Mouse (Mus musculus) kidney, adult 2 months (tissue): ENCODE results near the gene Cpt1a. TPM values are rescaled to one million over a fixed set of nuclear protein-coding genes. Genes with fewer than 3 reads are reported as not detected.

Experiments
- DNase-seq: peaks from one replicate; pipeline ENCODE4 v3.0.0; 2021
- H3K27ac ChIP-seq: fragments of 200-500 bp; 2 replicates; pipeline ENCODE4 v1.5.1; 2012; ENCODE audit warnings: low read depth, low read length, control low read depth, inconsistent platforms; ENCODE audit not compliant: insufficient read depth
- H3K27me3 ChIP-seq: fragments of 200-500 bp; replicated peaks from 2 replicates; pipeline ENCODE4 v1.6.1; 2012; ENCODE audit warnings: mild to moderate bottlenecking, moderate library complexity, low read length, inconsistent platforms; ENCODE audit not compliant: control insufficient read depth, insufficient read depth
- H3K36me3 ChIP-seq: fragments of 200-500 bp; 2 replicates; pipeline ENCODE4 v1.6.1; 2012; ENCODE audit warnings: mild to moderate bottlenecking, moderate library complexity, low read length, inconsistent platforms; ENCODE audit not compliant: control insufficient read depth, insufficient read depth
- H3K4me1 ChIP-seq: fragments of 200-500 bp; 2 replicates; pipeline ENCODE4 v1.6.1; 2011; ENCODE audit warnings: low read length; ENCODE audit not compliant: control insufficient read depth, insufficient read depth
- H3K4me3 ChIP-seq: fragments of 200-500 bp; 2 replicates; pipeline ENCODE4 v1.5.1; 2011; ENCODE audit warnings: mild to moderate bottlenecking, low read depth, low read length, control low read depth; ENCODE audit not compliant: insufficient read depth
- CTCF ChIP-seq: fragments of 200-500 bp; conservative IDR thresholded peaks from 2 replicates; pipeline ENCODE4 v1.5.1; 2011; ENCODE audit warnings: low read depth, mild to moderate bottlenecking, control low read depth, low read length, moderate library complexity, mixed read lengths; ENCODE audit not compliant: insufficient read depth, insufficient read length
- POLR2A ChIP-seq: fragments of 200-500 bp; IDR thresholded peaks from one replicate; pipeline ENCODE4 v1.6.1; 2011; ENCODE audit warnings: low read depth, low read length, control low read depth
- WGBS: fragments of 180-500 bp; shearing (Covaris S2); methylation state at CpG from one replicate; pipeline ENCODE4 v1.1.7; 2018; 5-methylcytosine and 5-hydroxymethylcytosine counted together
- polyA plus RNA-seq: library from polyadenylated mRNA; depleted of rRNA; stranded (reverse); fragments of >200 nt; gene quantifications from 2 replicates; pipeline ENCODE4 v1.2.3, GENCODE M21; 2012

Cpt1a gene
- polyA plus RNA-seq, 1 experiment = 232 TPM

GRCm38 (mm10) chr19:3320801-3321200, 1.3 kb upstream of the Cpt1a start:
- Histone ChIP-seq H3K36me3 (no peaks in the 10 kb centered on the region), H3K27ac (no peak overlapping the region), H3K4me1 (no peaks in the 10 kb centered on the region; the same call in 1 of the 2 replicates), H3K4me3 (no peak overlapping the region), H3K27me3 (no peaks in the 10 kb centered on the region)
- 71% methylated on average over 3 of the region's 3 CpGs for WGBS
- DNase-seq = no peak
- peak; percentile 62 for TF ChIP-seq CTCF
- no peak for TF ChIP-seq POLR2A

GRCm38 (mm10) chr19:3321617-3322016, 517 bp upstream of the Cpt1a start:
- peak overlapping the region; percentile 84 for H3K27ac ChIP-seq
- H3K27me3 ChIP-seq = no peaks in the 10 kb centered on the region
- peak; percentile 94 for DNase-seq
- peak overlapping the region; percentile 97 for H3K4me3 ChIP-seq
- no peaks in the 10 kb centered on the region; the same call in 1 of the 2 replicates for H3K4me1 ChIP-seq
- no peaks in the 10 kb centered on the region for H3K36me3 ChIP-seq
- TF ChIP-seq POLR2A (no peak), CTCF (no peak; the same call in 1 of the 2 replicates)
- 5% methylated on average over 11 of the region's 11 CpGs for WGBS

GRCm38 (mm10) chr19:3323201-3323621, 1.1 kb downstream of the Cpt1a start:
- 2% methylated on average over 47 of the region's 47 CpGs for WGBS
- peaks cover 8% of the 10 kb centered on the region for H3K4me1 ChIP-seq
- H3K4me3 ChIP-seq = peak overlapping the region; percentile 97
- peak overlapping the region; percentile 100 for H3K27ac ChIP-seq
- peak; percentile 94 for DNase-seq
- TF ChIP-seq CTCF (no peak), POLR2A (peak; percentile 43)
- no peaks in the 10 kb centered on the region for H3K36me3 ChIP-seq
- no peaks in the 10 kb centered on the region for H3K27me3 ChIP-seq

GRCm38 (mm10) chr19:3323753-3324270, 1.7 kb downstream of the Cpt1a start:
- under 1% methylated on average over 34 of the region's 34 CpGs for WGBS
- DNase-seq = peak; percentile 94
- Histone ChIP-seq H3K4me3 (peak overlapping the region; percentile 97), H3K36me3 (no peaks in the 10 kb centered on the region), H3K27me3 (no peaks in the 10 kb centered on the region), H3K4me1 (peaks cover 12% of the 10 kb centered on the region), H3K27ac (peak overlapping the region; percentile 100)
- no peak for TF ChIP-seq POLR2A
- no peak for TF ChIP-seq CTCF

- Histone ChIP-seq H3K4me1 (peaks cover 13% of the 10 kb centered on the region), H3K36me3 (no peaks in the 10 kb centered on the region), H3K27me3 (no peaks in the 10 kb centered on the region), H3K27ac (peak overlapping the region; percentile 100), H3K4me3 (peak overlapping the region; percentile 97)
- no peak for DNase-seq
- TF ChIP-seq POLR2A = no peak
- TF ChIP-seq CTCF = no peak
- under 1% methylated on average over 17 of the region's 17 CpGs for WGBS
Measured at GRCm38 (mm10) chr19:3324271-3324811, 2.2 kb downstream of the Cpt1a start.

- Histone ChIP-seq H3K27ac (peak overlapping the region; percentile 100), H3K27me3 (no peaks in the 10 kb centered on the region), H3K36me3 (no peaks in the 10 kb centered on the region), H3K4me1 (peaks cover 21% of the 10 kb centered on the region), H3K4me3 (peak overlapping the region; percentile 97)
- TF ChIP-seq CTCF (no peak), POLR2A (peak; percentile 73)
- peak; percentile 98 for DNase-seq
- under 1% methylated on average over 59 of the region's 59 CpGs for WGBS
Measured at GRCm38 (mm10) chr19:3324931-3325711, 3.0 kb downstream of the Cpt1a start.
